Mouse (Mus musculus): ENCODE results near the gene Snx32. TPM values are rescaled to one million over a fixed set of nuclear protein-coding genes. Genes with fewer than 3 reads are reported as not detected.

Gene Snx32
- polyA plus RNA-seq, 1 experiment from 2014 or later = 9.6 TPM

Other genes with a start within 250 kb of the Snx32 start
- gene Pacs1, start 237.4 kb downstream of the Snx32 start, polyA plus RNA-seq (2016; fragmentation: Nextera tagmentation; extraction: Ambion mirVana) = 21.3 and 23.7 TPM in 2 replicates
- 468 and 500 TPM in 2 replicates for gene Sf3b2, start 215.1 kb downstream of the Snx32 start, polyA plus RNA-seq (2016; fragmentation: Nextera tagmentation; extraction: Ambion mirVana)
- gene Gal3st3, start 212.2 kb downstream of the Snx32 start, polyA plus RNA-seq (2016; fragmentation: Nextera tagmentation; extraction: Ambion mirVana) = 10.8 and 15.4 TPM in 2 replicates
- gene Catsper1, start 174.8 kb downstream of the Snx32 start, polyA plus RNA-seq (2016; fragmentation: Nextera tagmentation; extraction: Ambion mirVana) = not detected in 2 replicates
- gene Cst6, start 161.0 kb downstream of the Snx32 start, polyA plus RNA-seq (2016; fragmentation: Nextera tagmentation; extraction: Ambion mirVana) = 0.67 TPM in 1 of 2 replicates, not detected in the other
- gene Eif1ad, start 143.8 kb downstream of the Snx32 start, polyA plus RNA-seq (2016; fragmentation: Nextera tagmentation; extraction: Ambion mirVana) = 86.9 and 89.4 TPM in 2 replicates
- gene Banf1, start 143.4 kb downstream of the Snx32 start, polyA plus RNA-seq (2016; fragmentation: Nextera tagmentation; extraction: Ambion mirVana) = 575 and 616 TPM in 2 replicates
- 88.2 and 96.2 TPM in 2 replicates for gene Sart1, start 121.8 kb downstream of the Snx32 start, polyA plus RNA-seq (2016; fragmentation: Nextera tagmentation; extraction: Ambion mirVana)
- gene Tsga10ip, start 108.0 kb downstream of the Snx32 start, polyA plus RNA-seq (2016; fragmentation: Nextera tagmentation; extraction: Ambion mirVana) = 0.39 TPM in 1 of 2 replicates, not detected in the other
- 221 and 228 TPM in 2 replicates for gene Drap1, start 85.6 kb downstream of the Snx32 start, polyA plus RNA-seq (2016; fragmentation: Nextera tagmentation; extraction: Ambion mirVana)
- 45.1 and 48.5 TPM in 2 replicates for gene AI837181, start 85.4 kb downstream of the Snx32 start, polyA plus RNA-seq (2016; fragmentation: Nextera tagmentation; extraction: Ambion mirVana)
- not detected in 2 replicates for gene Fosl1, start 63.0 kb downstream of the Snx32 start, polyA plus RNA-seq (2016; fragmentation: Nextera tagmentation; extraction: Ambion mirVana)
- 5.5 and 6.0 TPM in 2 replicates for gene Ccdc85b, start 52.6 kb downstream of the Snx32 start, polyA plus RNA-seq (2016; fragmentation: Nextera tagmentation; extraction: Ambion mirVana)
- gene Fibp, start 49.9 kb downstream of the Snx32 start, polyA plus RNA-seq (2016; fragmentation: Nextera tagmentation; extraction: Ambion mirVana) = 98.0 and 111 TPM in 2 replicates
- 1.7 and 2.7 TPM in 2 replicates for gene Ctsw, start 42.0 kb downstream of the Snx32 start, polyA plus RNA-seq (2016; fragmentation: Nextera tagmentation; extraction: Ambion mirVana)
- 67.6 and 69.1 TPM in 2 replicates for gene Efemp2, start 36.6 kb downstream of the Snx32 start, polyA plus RNA-seq (2016; fragmentation: Nextera tagmentation; extraction: Ambion mirVana)
- 41.3 and 47.0 TPM in 2 replicates for gene Mus81, start 22.1 kb downstream of the Snx32 start, polyA plus RNA-seq (2016; fragmentation: Nextera tagmentation; extraction: Ambion mirVana)
- gene Cfl1, start 20.1 kb downstream of the Snx32 start, polyA plus RNA-seq (2016; fragmentation: Nextera tagmentation; extraction: Ambion mirVana) = 3,131 and 3,331 TPM in 2 replicates
- not detected in 2 replicates for gene 1700020D05Rik, start 6.8 kb downstream of the Snx32 start, polyA plus RNA-seq (2016; fragmentation: Nextera tagmentation; extraction: Ambion mirVana)
- 0.16 and 0.29 TPM in 2 replicates for gene Ovol1, start 50.1 kb upstream of the Snx32 start, polyA plus RNA-seq (2016; fragmentation: Nextera tagmentation; extraction: Ambion mirVana)
- 1.6 and 2.3 TPM in 2 replicates for gene Ap5b1, start 57.5 kb upstream of the Snx32 start, polyA plus RNA-seq (2016; fragmentation: Nextera tagmentation; extraction: Ambion mirVana)
- 186 and 200 TPM in 2 replicates for gene Rnaseh2c, start 91.3 kb upstream of the Snx32 start, polyA plus RNA-seq (2016; fragmentation: Nextera tagmentation; extraction: Ambion mirVana)
- 65.6 and 74.8 TPM in 2 replicates for gene Kat5, start 99.7 kb upstream of the Snx32 start, polyA plus RNA-seq (2016; fragmentation: Nextera tagmentation; extraction: Ambion mirVana)
- 28.7 and 31.2 TPM in 2 replicates for gene Rela, start 126.9 kb upstream of the Snx32 start, polyA plus RNA-seq (2016; fragmentation: Nextera tagmentation; extraction: Ambion mirVana)
- 22.3 and 22.9 TPM in 2 replicates for gene Sipa1, start 153.2 kb upstream of the Snx32 start, polyA plus RNA-seq (2016; fragmentation: Nextera tagmentation; extraction: Ambion mirVana)
- 28.7 and 29.9 TPM in 2 replicates for gene Map3k11, start 178.2 kb upstream of the Snx32 start, polyA plus RNA-seq (2016; fragmentation: Nextera tagmentation; extraction: Ambion mirVana)
- 22.8 and 25.6 TPM in 2 replicates for gene Pcnx3, start 178.4 kb upstream of the Snx32 start, polyA plus RNA-seq (2016; fragmentation: Nextera tagmentation; extraction: Ambion mirVana)
- gene Kcnk7, start 193.8 kb upstream of the Snx32 start, polyA plus RNA-seq (2016; fragmentation: Nextera tagmentation; extraction: Ambion mirVana) = 0.20 TPM in 1 of 2 replicates, not detected in the other
- gene Ehbp1l1, start 215.8 kb upstream of the Snx32 start, polyA plus RNA-seq (2016; fragmentation: Nextera tagmentation; extraction: Ambion mirVana) = 9.3 and 9.5 TPM in 2 replicates
- gene Fam89b, start 219.1 kb upstream of the Snx32 start, polyA plus RNA-seq (2016; fragmentation: Nextera tagmentation; extraction: Ambion mirVana) = 141 and 160 TPM in 2 replicates
- 2.9 and 3.1 TPM in 2 replicates for gene Ltbp3, start 230.4 kb upstream of the Snx32 start, polyA plus RNA-seq (2016; fragmentation: Nextera tagmentation; extraction: Ambion mirVana)

All from midbrain, embryonic 10.5 days (tissue).